21 mouse cellular contexts compared by ENCODE assay signal in the genomic region with DNA sequence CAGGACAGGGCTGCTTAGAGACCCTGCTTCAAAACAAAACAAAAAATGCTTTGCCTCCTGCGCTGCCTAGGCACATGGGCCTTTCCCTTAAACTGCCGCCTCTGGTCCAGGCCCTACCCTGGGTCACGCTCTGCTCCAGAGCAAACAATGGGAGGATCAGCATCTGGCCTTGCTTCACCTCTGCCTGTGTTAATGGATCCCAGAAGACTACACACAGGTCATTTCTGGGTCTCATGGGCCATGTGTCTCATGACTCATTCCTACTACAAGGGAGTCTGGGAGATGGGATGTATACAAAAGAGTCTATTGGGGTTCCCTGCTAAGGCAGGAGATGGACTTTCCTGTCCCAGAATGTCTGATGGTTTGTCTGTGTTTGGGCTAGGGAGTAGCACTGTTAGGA.
"Had no signal": no experiment of that assay in that cellular context is flagged by ENCODE, and none has a peak within 500 bp of the region (broad histone marks: within the 10 kb centered on the region; RNA-seq: fewer than 3 reads in every experiment).

No protein-coding gene starts in this region.

- ATAC-seq: midbrain, embryonic 16.5 days had no signal

- H3K4me3 ChIP-seq: kidney, embryonic 15.5 days; limb, embryonic 10.5 days; limb, embryonic 13.5 days; liver, embryonic 13.5 days; megakaryocyte, embryonic 14.5 days; midbrain, embryonic 12.5 days had no signal

- H3K9ac ChIP-seq: kidney, embryonic 15.5 days; limb, embryonic 13.5 days; liver, embryonic 13.5 days; lung, embryonic 14.5 days; midbrain, embryonic 12.5 days had no signal

- DNase-seq: kidney, adult 11 months; kidney, adult 8-10 months; kidney, postnatal 10 days; kidney, postnatal 36 days; layer of hippocampus, adult 9-11 months; liver; liver, embryonic 13.5 days; lung, embryonic 14.5 days; lung, postnatal 10 days; lung, postnatal 36 days; right cerebral cortex, adult 18-20 months; right cerebral cortex, postnatal 14 days; right cerebral cortex, postnatal 4 days; thymus, postnatal 25 days had no signal

- H3K4me2 ChIP-seq: kidney, embryonic 15.5 days; limb, embryonic 13.5 days; liver, embryonic 13.5 days; lung, embryonic 14.5 days; midbrain, embryonic 12.5 days had no signal

- H3K4me1 ChIP-seq: kidney, embryonic 15.5 days; limb, embryonic 13.5 days; midbrain, embryonic 12.5 days had no signal

- H3K27me3 ChIP-seq: kidney, embryonic 15.5 days; limb, embryonic 13.5 days; liver, embryonic 13.5 days; megakaryocyte, embryonic 14.5 days; midbrain, embryonic 12.5 days had no signal

- H3K9me3 ChIP-seq: kidney, embryonic 15.5 days; limb, embryonic 10.5 days; limb, embryonic 13.5 days; liver, embryonic 13.5 days; megakaryocyte, embryonic 14.5 days; midbrain, embryonic 12.5 days had no signal

- H3K27ac ChIP-seq: kidney, embryonic 15.5 days; limb, embryonic 10.5 days; limb, embryonic 13.5 days; liver, embryonic 13.5 days; midbrain, embryonic 12.5 days; stomach, postnatal 0 days had no signal
